Mouse (Mus musculus): ENCODE results near the gene Rrp12. TPM values are rescaled to one million over a fixed set of nuclear protein-coding genes. Genes with fewer than 3 reads are reported as not detected.

The Rrp12 gene
- total RNA-seq, 2 experiments from 2014 or later: 30.0 to 31.6 TPM

DNA sequence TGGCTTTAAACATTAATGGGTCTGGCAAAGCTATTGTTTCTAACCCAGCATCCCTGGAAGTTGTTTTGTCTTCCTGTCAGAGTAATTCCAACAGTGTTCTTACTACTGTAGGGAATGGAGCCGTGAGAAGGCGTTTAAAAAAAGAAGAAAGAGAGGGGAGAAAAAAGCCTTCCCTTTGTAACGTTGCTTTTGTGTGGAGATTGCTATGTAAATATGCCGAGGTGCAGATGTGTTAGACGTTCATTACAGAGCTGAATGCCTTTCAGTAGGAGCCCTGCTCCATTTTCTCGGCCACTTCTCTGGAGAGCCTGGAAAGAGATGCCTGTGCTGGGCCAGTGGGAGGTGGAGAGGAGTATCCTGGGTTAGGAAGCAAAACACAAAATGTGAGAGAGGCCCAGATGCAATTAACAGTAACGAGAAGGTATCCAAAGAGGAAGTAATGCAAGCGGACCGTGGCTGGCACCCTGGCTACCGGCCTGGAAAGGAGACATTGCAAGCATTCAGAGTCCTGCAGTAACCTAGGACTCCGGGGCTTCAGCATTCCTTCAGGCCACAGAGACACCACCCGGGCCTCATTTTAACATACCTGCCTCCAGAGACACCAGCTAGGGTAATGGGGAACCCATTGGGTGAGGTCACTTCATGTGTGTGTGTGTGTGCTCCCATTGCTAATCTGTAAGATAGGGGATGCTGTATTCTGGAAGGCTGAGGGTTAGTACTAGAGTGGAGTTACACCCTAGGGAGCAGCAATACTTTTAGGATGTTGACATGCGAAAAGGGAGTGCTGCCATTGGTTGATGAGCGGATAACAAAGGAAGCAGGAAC lies 45.0 kb downstream of the Rrp12 start:
- DNase-seq: no peak
- intact Hi-C loops (cut with DNase I): no loop called here

DNA sequence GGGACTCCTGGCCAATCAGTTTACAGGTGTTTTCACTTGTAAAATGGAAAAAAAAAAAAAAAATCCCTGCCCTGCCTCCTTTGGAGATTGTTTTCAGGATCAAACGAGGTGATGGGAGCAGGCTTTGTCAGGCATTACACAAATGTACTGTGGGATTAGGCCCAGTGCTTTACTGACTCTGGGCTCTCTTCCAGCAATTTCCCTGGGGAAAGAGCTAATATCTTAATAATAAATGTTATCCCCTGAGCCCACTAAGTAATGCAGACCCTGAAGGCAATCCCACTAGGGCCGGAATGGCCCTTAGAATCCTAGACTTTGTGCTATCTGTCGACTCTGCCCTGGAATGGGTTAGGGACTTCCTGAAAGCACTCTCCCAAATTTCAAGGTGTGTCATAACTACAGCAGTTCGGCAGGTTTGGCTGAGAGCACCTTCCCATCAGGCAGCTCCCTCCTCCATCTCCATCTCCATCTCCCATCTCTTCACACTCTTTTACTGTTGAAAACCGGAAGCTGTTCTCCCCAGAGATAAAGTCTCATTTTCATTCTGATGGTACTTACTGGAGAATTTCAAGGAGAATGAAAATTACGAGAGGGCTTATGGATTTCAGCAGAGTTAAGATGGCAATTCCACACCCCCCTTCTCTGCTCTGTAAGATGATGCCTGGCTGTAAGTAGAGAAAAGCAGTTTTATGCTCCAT lies 45.8 kb downstream of the Rrp12 start:
- DNase-seq: no peak
- intact Hi-C loops (cut with DNase I): no loop called here

DNA sequence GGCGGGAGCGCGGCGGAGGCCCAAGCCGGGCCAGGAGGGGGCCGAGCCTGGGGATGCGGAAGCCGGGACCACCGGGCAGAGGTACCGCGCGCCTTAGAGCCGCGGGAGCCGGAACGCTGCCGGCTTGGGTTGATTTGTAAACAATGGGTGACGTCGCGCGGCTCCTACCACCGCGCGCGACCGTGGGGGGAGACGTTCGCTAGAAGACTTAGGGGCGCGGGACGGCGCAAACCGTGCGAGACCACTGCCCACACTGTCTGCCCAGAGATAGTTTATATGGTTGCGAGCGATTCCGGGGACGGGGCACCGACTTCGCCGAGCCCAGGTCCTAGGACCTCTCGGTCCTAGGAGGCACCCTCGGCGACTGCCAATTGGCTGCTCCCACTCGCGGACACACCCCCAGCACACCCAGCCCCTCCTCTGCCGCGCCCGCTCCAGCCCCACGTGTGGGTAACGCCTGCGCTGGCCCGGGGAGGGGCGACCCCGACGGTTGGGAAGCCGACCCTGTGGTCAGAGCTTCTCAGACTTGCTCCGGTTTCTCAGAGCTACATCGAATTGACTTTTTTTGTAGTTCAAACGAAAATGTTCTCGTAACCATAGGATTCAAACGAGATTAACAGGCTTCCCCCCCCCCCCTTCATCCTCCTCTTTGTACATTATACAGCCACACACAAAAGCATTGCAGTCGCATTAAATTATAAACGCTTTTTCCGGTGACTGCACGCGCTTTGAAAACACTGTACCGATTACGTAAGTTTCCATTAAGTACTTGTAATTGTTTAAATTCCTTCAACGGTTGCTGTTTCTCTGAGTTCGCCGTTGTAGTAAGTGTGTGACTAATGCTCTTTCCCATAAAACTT lies 47.8 kb downstream of the Rrp12 start, which contains the start of gene Frat2:
Frat2 (minus strand) TSS at position 141 of the 860 bp plus-strand sequence.
- peak; percentile 80 to 86 for DNase-seq
- intact Hi-C loops (cut with DNase I): loop anchor here (2.0 to 5.0 kb wide), 3 partner anchors 17 to 71 kb away; partner anchors contain the start of gene Arhgap19

DNA sequence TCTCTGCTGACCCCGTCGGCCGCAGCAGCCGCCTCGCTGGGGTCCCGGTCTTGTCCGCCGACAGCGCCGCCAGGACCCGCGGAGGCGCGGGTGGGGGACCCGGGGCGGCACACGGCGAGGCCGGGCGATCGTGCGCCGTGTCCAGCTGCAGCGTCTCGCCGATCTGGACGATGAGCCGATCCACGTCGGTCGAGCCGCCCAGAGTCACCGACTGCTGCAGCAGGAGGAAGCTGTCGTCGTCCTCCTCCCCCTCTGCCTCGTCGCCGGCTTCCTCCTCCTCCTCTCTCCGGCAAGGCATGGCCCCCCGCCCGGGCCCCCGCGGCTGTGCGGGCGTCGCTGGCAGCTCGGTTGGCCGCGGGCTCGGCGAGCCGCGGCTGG lies 48.4 kb downstream of the Rrp12 start:
- intact Hi-C loops (cut with DNase I): loop anchor here (2.0 to 5.0 kb wide), 3 partner anchors 17 to 70 kb away; partner anchors contain the start of gene Arhgap19
- peak in 1 of 2 experiments; percentile 34 for DNase-seq

DNA sequence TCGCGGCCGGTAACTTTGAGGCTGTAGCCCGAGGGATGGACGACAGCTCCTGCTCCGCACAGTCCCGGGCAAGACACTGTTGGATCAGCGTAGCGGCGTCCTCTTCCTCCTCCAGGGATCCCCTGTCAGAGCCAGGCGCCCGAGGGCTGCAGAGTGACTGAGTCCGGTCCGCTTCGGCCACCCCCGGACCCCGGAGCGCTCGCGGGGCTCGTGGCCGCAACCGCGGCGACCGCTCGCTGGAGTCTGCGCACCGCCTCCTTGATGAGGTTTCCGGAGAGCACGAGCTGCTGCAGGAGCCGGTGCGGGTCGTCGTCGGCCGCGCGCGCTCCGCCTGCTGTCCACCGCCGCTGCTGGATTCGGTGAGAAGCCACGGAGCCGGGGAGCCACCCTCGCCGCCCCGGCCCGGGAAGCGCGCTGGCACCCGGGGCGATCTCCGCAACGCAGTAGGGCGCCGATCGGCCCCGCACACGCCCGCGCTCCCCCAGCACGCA lies 48.8 kb downstream of the Rrp12 start:
- intact Hi-C loops (cut with DNase I): loop anchor here (2.0 to 5.0 kb wide), 3 partner anchors 16 to 70 kb away; partner anchors contain the start of gene Arhgap19
- DNase-seq: peak; percentile 24 to 37

DNA sequence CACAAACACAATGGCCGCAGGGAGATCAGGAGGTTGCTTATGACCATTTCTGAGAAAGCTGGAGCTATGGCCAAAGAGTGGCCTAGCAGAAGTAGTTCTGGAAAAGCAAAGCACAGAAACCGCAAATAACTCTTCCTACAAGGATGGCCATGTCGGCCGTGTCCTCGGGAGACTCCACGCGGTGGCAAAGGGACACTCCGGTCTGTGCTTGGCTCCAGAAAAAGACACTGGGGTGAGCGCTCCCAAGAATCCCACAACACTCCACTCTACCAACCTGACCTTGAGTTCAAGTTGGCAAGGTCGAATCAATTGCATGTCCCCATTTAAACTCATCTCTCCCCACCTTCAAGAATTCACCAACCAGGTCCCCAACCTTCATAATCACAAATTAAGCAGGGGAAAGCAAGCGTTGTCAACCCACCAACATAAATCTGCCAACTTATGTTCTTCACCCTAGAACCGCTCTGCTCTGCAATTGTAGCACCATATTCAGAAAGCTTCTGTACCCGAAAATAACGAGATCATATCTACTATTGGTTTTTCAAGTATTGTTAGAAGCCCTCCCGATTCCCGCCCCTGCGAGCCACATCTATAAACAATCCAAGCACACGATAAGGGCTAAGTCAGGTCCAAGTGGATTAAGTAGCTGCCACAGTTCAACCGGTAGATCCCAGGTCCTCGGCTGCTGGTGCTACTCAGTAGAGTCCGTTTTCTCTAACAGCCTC lies 49.4 kb downstream of the Rrp12 start:
- intact Hi-C loops (cut with DNase I): loop anchor here (2.0 to 5.0 kb wide), 3 partner anchors 16 to 69 kb away; partner anchors contain the start of gene Arhgap19
- DNase-seq: peak in 1 of 2 experiments; percentile 21

DNA sequence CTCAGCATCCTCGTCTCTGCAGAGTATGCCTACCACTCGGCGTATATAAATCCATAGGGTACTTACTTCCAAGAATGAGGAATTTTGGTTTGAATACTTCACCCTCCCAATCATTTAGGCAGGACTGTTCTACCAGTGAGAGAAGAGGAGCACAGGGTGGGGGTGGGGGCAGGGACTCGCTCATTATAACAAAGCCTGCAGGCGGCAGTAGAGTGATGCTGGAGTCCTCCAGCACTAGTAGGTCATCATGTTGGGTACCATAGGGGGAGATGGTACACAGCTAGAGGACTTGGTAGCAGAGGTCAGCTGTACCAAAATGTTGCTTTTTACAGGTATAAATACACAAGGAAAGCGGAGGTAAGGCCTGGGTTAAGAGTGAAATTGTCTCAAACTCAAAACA lies 51.6 kb downstream of the Rrp12 start:
- intact Hi-C loops (cut with DNase I): no loop called here
- no peak for DNase-seq

DNA sequence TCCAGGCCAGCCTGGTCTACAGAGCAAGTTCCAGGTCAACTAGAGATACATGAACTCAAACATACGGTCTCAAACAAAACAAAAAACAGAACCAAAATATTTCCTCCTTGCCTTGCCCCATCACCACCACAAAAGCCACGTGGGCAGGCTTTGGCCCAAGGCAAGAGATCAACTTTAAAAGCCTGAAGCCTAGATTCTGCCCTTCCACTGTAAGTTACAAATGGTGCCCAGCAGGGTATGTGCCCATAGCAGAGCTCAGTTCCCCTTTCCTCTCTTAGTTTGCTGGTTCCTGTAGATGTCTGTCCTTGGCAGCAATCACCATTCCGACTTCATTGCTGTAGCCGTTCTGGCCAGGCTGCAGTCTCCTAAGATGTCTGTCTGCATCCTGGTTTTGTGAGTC lies 53.3 kb downstream of the Rrp12 start:
- DNase-seq: no peak
- intact Hi-C loops (cut with DNase I): no loop called here

DNA sequence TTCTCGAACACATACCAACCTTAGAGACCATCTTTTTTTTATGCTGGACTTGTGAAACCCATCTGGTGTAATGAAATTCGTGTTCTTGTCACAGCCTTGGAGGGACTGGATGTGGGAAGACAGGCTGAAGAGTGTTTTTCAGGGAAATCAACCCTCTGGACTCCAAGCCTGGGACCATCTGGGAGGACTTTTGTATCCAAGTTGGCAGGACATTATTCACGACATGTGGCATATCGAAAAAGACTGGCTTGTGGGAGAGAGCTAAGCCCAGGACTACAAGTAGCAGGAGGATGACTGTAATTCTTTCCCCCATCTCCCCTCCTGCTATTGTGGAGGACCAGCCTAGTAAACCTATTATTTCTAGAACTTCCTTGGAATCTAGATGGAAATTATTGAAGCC lies 53.8 kb downstream of the Rrp12 start:
- intact Hi-C loops (cut with DNase I): no loop called here
- DNase-seq: no peak

DNA sequence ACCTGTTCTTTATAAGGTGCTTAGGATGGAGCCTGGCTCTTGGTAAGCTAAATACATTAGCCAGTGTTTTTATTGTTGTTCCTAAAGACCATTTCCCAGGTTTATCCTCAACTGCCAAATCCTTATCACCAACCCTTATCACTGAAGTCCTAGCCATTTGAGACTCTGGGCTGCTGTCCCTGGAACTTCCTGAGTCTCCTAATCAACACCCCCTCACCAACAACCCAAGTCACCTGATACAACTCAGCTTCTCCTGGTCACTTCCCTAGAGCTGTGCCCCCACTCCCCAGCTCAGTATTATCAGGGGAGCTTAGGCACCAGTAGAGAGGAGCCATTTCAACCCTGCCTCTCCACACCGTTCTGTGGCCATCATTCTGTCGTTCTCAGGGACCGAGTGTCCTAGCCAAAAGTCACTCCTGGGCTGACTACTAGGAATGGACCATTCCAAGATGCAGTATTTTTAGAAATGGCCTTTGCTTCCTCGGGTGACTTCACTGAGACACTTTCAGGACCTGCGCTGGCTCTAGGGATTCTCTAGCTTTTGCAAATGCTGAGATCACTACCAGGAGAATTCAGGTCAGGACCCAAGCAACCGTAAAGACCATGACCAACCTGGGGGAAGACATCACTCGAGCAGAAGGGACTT lies 54.7 kb downstream of the Rrp12 start:
- no peak for DNase-seq
- intact Hi-C loops (cut with DNase I): no loop called here

DNA sequence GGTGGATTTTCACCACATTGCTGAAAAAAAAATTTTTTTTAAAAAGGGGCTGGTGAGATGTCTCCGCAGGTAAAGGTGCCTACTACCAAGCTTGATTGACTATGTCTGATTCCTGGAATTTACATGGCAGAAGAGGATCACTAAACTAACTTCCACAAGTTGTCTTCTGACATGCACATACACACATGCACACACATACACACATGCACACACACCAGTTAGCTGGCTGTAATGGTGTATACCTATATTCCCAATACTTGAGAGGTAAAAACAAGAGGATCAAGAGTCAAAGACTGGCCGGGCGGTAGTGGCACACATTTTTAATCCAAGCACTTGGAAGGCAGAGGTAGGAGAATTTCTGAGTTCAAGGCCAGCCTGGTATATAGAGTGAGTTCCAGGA lies 56.3 kb downstream of the Rrp12 start:
- intact Hi-C loops (cut with DNase I): no loop called here
- no peak for DNase-seq

DNA sequence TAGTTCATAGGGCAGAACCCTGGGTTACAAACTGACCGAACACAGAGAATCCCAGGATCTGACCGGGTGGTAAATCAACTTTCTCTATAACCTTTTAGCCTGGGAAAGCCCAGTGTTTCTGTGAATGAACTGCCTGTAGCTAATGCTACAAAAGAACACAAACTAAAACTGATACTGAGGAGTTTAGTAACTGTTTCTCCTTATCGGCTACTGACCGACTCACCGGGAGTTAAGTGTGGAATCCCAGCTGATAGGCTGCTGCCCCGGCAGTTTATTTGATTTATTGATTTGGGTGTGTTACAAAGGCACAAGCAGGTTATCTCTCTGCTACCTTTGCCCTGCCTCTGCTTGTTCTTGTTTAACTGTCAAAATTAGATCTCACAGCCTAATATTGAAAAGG lies 57.2 kb downstream of the Rrp12 start:
- intact Hi-C loops (cut with DNase I): no loop called here
- no peak for DNase-seq

DNA sequence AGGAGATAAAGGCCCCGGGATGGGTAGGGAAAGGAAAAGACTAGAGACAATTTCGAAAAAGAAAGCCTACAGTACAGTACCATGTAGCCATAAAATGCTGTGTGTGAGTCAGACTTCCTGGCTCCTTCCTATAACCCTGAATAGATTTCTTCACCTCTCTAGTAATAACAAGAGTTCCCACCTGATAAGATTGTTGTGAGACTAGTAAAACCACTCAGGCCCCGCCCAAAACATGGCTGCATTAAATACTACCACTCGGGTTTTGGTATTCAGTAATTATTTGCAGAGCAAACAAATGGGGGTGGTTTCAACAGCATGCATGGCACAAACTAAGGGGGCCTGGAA lies 58.1 kb downstream of the Rrp12 start:
- intact Hi-C loops (cut with DNase I): no loop called here
- no peak for DNase-seq

DNA sequence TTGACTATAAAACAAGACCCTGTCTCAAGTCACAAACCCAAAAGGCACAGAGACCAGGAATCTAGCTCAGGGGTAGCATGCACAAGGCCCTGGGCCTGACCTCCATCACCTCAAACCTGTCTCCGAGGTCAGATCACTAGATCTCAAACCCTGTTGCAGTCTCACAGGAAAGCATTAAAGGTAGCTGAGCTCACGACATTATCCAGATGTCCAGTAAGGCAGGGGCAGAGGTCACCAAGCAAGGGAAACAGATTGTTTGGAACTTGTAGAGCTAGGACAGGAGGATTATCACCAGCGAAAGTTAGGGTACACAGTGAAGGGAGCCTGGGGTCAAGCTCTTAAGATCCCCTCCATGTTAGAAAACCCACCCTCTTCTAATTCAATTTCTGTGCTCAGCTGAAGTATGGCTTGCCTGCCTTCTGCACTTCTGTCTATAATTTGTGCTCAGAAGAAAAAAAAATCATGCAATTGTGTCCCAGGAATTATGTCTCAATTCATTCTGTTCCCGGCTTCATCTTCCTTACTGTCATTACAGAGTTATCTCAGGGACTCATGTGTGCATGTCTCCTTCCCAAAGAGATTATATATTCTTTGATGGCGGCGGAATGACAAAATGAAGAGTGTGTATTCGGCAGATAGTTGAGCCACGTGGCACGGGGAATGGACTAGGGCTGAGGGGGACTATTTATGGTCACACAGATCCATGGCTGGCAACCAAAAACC lies 58.6 kb downstream of the Rrp12 start:
- DNase-seq: no peak
- intact Hi-C loops (cut with DNase I): no loop called here

DNA sequence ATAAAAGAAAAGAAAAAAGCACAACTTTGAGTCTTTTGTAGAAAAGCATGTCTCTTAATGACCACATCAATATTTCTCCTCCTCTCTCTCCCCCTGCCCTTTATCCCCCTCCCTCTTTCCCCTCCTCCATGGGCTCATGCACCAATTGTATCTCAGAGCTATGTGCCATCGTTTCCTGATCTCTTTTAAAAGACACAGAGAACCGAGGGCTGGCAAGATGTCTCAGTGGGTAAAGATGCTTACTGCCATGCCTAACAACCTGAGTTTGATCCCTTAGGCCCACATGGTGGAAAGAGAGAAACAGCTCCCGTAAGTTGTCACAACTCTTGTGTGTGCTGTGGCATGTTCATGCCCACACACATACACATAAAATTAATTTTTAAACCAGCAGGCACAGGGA lies 59.3 kb downstream of the Rrp12 start:
- intact Hi-C loops (cut with DNase I): no loop called here
- no peak for DNase-seq

DNA sequence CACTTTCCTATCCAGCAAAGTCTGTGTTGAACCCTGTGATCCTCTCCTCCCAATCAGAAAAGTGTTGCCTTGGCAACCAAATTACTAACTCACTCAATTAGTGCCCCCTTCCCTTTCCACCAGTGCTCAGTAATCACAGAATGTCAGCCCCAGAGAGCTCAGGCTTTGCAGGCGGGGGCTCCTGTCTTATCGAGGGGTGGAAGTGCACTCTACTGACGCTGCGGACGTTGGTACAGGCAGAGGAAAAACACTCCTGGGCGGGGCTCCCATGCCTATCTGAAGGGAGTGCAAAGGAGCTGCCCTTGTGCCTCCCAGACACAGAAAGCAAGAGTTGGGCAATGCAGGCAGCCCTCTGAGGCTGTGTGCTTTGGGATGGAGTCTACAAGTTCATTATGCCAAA lies 60.2 kb downstream of the Rrp12 start:
- intact Hi-C loops (cut with DNase I): no loop called here
- DNase-seq: no peak

DNA sequence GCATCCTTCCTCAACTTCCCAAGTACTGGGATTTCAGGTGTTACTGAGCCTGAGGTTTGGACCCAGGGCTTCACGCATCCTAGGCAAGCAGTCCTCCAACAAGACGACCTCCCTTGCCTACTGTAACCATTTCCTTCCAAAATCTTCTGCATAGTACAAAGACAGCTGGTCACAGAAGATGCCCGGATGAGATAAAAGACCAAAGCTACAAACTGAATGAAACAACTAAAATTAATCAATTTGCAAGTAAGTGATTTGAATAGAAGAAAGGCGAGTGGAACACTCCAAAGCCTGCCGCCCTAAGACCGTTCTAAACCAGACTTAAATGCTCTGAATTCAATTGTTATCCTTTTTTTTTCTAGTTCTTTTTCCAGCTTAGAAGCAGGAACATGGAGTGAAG lies 60.6 kb downstream of the Rrp12 start:
- intact Hi-C loops (cut with DNase I): no loop called here
- no peak for DNase-seq

DNA sequence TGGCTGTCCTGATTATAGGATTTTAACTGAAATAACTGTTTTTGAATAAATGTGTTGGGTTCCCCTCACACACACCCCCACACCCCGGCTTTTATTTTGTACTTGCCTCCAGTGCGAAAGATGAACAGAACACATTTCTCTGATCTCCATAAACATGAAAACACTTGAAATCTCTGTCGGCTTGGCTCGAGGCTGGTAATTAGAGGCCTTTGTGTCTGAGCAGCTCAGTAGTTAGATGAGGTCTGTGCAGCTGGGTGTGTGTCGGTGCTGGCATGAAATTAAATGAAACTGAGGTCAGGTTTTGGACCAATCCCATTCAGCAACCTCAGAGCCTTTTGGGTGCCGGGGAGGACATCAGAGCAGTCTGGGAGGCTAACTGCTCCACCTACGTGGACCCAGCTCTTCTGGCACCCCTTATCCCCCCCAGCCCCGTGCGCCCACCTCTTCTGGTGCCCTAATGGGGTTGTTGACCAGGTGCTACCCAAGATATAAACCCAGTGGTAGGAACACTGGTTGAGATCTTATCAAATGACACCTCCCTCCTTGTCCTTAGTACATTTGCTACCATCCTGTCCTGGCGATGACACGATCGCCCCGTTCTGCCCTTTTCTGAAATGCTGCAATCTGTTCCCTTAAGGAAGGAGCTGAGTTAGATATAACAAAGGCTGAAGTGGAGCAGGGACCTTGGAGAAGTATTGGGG lies 63.3 kb downstream of the Rrp12 start:
- intact Hi-C loops (cut with DNase I): no loop called here
- DNase-seq: no peak
